Mouse (Mus musculus): ENCODE results near the gene Arhgap25. TPM values are rescaled to one million over a fixed set of nuclear protein-coding genes. Genes with fewer than 3 reads are reported as not detected.
"Not testable (repeated sequence)": the region's sequence is repeated elsewhere in the genome, so short reads cannot be mapped to it uniquely, and the experiment has no call there.

The Arhgap25 gene
- polyA plus RNA-seq, 1 experiment from 2014 or later, result 3.4 TPM

DNA sequence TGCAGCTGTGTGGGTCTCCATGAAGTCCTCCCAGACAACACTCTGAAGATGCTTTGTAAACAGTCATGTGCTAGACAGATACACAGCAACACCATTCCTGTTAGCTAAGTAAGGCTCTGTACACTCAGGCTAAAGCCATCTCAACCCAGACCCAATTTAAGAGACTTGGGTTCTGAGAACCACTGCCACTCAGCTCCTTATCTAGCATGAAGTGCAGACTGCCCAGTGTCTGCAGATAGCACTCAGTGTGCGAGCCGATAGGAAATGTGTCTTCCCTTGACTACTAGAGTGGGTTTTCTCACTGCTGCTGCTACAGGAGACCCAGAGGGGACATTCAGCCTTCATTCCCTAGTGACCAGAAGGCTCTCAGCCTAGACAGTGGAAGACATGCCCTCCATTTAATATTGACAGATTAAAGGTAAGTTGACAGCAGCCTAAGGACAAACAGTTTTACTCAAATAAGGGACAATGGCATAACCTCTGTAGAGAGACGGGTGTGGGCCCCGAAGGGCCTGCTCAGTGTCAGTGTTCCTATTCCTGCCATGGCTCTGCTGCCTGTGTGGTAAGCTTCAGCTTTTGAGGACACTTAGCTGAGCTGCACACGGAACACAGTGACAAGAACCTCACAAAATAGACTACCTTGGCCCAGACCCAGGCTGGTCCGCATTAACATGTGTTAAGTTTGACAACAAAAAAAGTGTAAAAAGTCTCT lies 5.1 kb downstream of the Arhgap25 start:
- H3K4me1 ChIP-seq, result 0 out of 2 replicates have a peak, but pooled peaks cover 3% of the 10 kb centered on the region
- no peaks in the 10 kb centered on the region for H3K27me3 ChIP-seq (replicated peaks; ENCODE audit: low read depth, poor library complexity, severe bottlenecking)
- H3K9me3 ChIP-seq, result no peaks in the 10 kb centered on the region
- H3K36me3 ChIP-seq (replicated peaks), result no peaks in the 10 kb centered on the region
- no peak overlapping the region for H3K27ac ChIP-seq (replicated peaks)
- no peak overlapping the region for H3K4me3 ChIP-seq
- 88% methylated on average over 6 of the region's 6 CpGs for WGBS
- no peak for DNase-seq (ENCODE audit: low spot score)

GRCm38 (mm10) chr6:87527366-87527765 lies 5.7 kb downstream of the Arhgap25 start:
- Histone ChIP-seq H3K4me3 (no peak overlapping the region), H3K36me3 (replicated peaks) (no peaks in the 10 kb centered on the region), H3K27ac (replicated peaks) (no peak overlapping the region), H3K4me1 (0 out of 2 replicates have a peak, but pooled peaks cover 3% of the 10 kb centered on the region), H3K9me3 (no peaks in the 10 kb centered on the region), H3K27me3 (replicated peaks; ENCODE audit: low read depth, poor library complexity, severe bottlenecking) (no peaks in the 10 kb centered on the region)
- 89% methylated on average over 4 of the region's 4 CpGs for WGBS
- no peak for DNase-seq (ENCODE audit: low spot score)

DNA sequence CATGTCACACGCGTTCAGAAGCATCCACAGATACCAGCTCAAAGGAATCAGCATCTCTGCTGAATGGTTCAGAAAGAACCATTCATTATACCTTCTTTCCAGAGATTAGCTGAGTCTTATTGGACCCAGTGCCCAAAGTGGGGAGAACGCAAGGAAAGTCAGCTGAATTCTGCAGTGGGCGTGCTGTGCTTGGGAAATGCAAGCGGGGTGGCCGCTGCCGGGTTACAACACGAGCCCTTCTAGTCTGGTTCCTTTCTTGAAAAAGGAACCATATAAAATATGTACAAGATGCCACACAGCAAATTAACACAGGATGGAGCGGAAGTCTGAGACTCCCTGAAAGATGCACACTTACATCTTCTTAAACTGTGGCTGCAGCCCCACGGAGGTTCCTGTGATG lies 7.9 kb downstream of the Arhgap25 start:
- Histone ChIP-seq H3K27ac (replicated peaks) (no peak overlapping the region), H3K4me3 (no peak overlapping the region), H3K27me3 (replicated peaks; ENCODE audit: low read depth, poor library complexity, severe bottlenecking) (no peaks in the 10 kb centered on the region), H3K4me1 (0 out of 2 replicates have a peak, but pooled peaks cover 3% of the 10 kb centered on the region), H3K36me3 (replicated peaks) (no peaks in the 10 kb centered on the region), H3K9me3 (no peaks in the 10 kb centered on the region)
- DNase-seq (ENCODE audit: low spot score), result no peak
- 94% methylated on average over 10 of the region's 10 CpGs for WGBS

GRCm38 (mm10) chr6:87524281-87524680 lies 8.8 kb downstream of the Arhgap25 start:
- no peak for DNase-seq (ENCODE audit: low spot score)
- H3K4me1 ChIP-seq, result 0 out of 2 replicates have a peak, but pooled peaks cover 3% of the 10 kb centered on the region
- no peak overlapping the region for H3K27ac ChIP-seq (replicated peaks)
- no peaks in the 10 kb centered on the region for H3K9me3 ChIP-seq
- H3K36me3 ChIP-seq (replicated peaks), result no peaks in the 10 kb centered on the region
- H3K27me3 ChIP-seq (replicated peaks; ENCODE audit: low read depth, poor library complexity, severe bottlenecking), result no peaks in the 10 kb centered on the region
- no peak overlapping the region for H3K4me3 ChIP-seq
- WGBS, result 97% methylated on average over 4 of the region's 4 CpGs

GRCm38 (mm10) chr6:87523736-87524135 lies 9.3 kb downstream of the Arhgap25 start:
- Histone ChIP-seq H3K27me3 (replicated peaks; ENCODE audit: low read depth, poor library complexity, severe bottlenecking) (no peaks in the 10 kb centered on the region), H3K4me3 (no peak overlapping the region), H3K4me1 (0 out of 2 replicates have a peak, but pooled peaks cover 3% of the 10 kb centered on the region), H3K9me3 (no peaks in the 10 kb centered on the region), H3K27ac (replicated peaks) (no peak overlapping the region), H3K36me3 (replicated peaks) (no peaks in the 10 kb centered on the region)
- 73% methylated on average over 7 of the region's 7 CpGs for WGBS
- no peak for DNase-seq (ENCODE audit: low spot score)

GRCm38 (mm10) chr6:87523085-87523484 lies 10.0 kb downstream of the Arhgap25 start:
- Histone ChIP-seq H3K27me3 (replicated peaks; ENCODE audit: low read depth, poor library complexity, severe bottlenecking) (no peaks in the 10 kb centered on the region), H3K4me3 (no peak overlapping the region), H3K27ac (replicated peaks) (no peak overlapping the region), H3K36me3 (replicated peaks) (no peaks in the 10 kb centered on the region), H3K4me1 (0 out of 2 replicates have a peak, but pooled peaks cover 3% of the 10 kb centered on the region), H3K9me3 (no peaks in the 10 kb centered on the region)
- WGBS, result 82% methylated on average over 2 of the region's 2 CpGs
- DNase-seq (ENCODE audit: low spot score), result no peak

- Histone ChIP-seq H3K4me3 (no peak overlapping the region), H3K9me3 (no peaks in the 10 kb centered on the region), H3K27me3 (replicated peaks; ENCODE audit: low read depth, poor library complexity, severe bottlenecking) (no peaks in the 10 kb centered on the region), H3K27ac (replicated peaks) (no peak overlapping the region), H3K36me3 (replicated peaks) (no peaks in the 10 kb centered on the region), H3K4me1 (0 out of 2 replicates have a peak, but pooled peaks cover 3% of the 10 kb centered on the region)
- peak; percentile 27 for DNase-seq (ENCODE audit: low spot score)
- 26% methylated on average over 3 of the region's 3 CpGs for WGBS
These were observed 10.8 kb downstream of the Arhgap25 start for GRCm38 (mm10) chr6:87522236-87522635.

GRCm38 (mm10) chr6:87521705-87522104 lies 11.4 kb downstream of the Arhgap25 start:
- H3K27ac ChIP-seq (replicated peaks); H3K27me3 ChIP-seq (replicated peaks; ENCODE audit: low read depth, poor library complexity, severe bottlenecking); H3K4me3 ChIP-seq; H3K36me3 ChIP-seq (replicated peaks); H3K9me3 ChIP-seq; H3K4me1 ChIP-seq; DNase-seq (ENCODE audit: low spot score): not testable (repeated sequence)
- WGBS, result 79% methylated on average over 6 of the region's 6 CpGs

DNA sequence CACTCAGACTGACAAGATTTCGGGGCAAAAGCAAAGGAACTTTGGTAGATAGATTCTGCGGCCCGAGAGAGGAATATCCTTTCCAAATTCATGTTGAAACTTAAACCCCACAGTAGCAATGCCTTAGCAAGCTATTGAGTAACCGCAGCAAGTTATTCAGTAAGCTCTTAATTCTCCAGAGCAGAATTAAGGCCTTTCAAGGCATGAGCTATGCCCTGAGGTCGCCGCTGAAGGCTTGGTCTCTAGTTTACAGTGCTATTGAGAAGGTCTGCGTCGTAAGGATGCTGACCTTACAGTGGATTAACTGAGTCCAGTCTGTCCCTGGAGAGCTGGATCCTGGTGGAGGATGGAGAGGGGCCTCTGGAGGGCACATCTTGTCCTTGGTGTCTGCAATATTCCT lies 12.5 kb downstream of the Arhgap25 start:
- Histone ChIP-seq H3K4me3 (no peak overlapping the region), H3K9me3 (no peaks in the 10 kb centered on the region)

GRCm38 (mm10) chr6:87519809-87520208 lies 13.2 kb downstream of the Arhgap25 start:
- Histone ChIP-seq H3K36me3 (replicated peaks) (no peaks in the 10 kb centered on the region), H3K9me3 (no peaks in the 10 kb centered on the region), H3K4me3 (no peak overlapping the region), H3K4me1 (0 out of 2 replicates have a peak, but pooled peaks cover 3% of the 10 kb centered on the region), H3K27ac (replicated peaks) (no peak overlapping the region), H3K27me3 (replicated peaks; ENCODE audit: low read depth, poor library complexity, severe bottlenecking) (no peaks in the 10 kb centered on the region)
- WGBS, result 95% methylated on average over 11 of the region's 11 CpGs
- no peak for DNase-seq (ENCODE audit: low spot score)

More for the DNA sequence above, 12.5 kb downstream of the Arhgap25 start:
- Histone ChIP-seq H3K27me3 (replicated peaks; ENCODE audit: low read depth, poor library complexity, severe bottlenecking) (no peaks in the 10 kb centered on the region), H3K27ac (replicated peaks) (no peak overlapping the region), H3K36me3 (replicated peaks) (no peaks in the 10 kb centered on the region), H3K4me1 (0 out of 2 replicates have a peak, but pooled peaks cover 3% of the 10 kb centered on the region)
- no peak for DNase-seq (ENCODE audit: low spot score)
- 82% methylated on average over 8 of the region's 8 CpGs for WGBS

- Histone ChIP-seq H3K4me1 (no peaks in the 10 kb centered on the region), H3K27ac (replicated peaks) (no peak overlapping the region), H3K4me3 (no peak overlapping the region), H3K36me3 (replicated peaks) (no peaks in the 10 kb centered on the region), H3K9me3 (no peaks in the 10 kb centered on the region), H3K27me3 (replicated peaks; ENCODE audit: low read depth, poor library complexity, severe bottlenecking) (no peaks in the 10 kb centered on the region)
- WGBS, result 94% methylated on average over 10 of the region's 10 CpGs
- DNase-seq (ENCODE audit: low spot score), result no peak
These were observed 14.4 kb downstream of the Arhgap25 start for GRCm38 (mm10) chr6:87518622-87519021.

GRCm38 (mm10) chr6:87517753-87518409 lies 15.2 kb downstream of the Arhgap25 start:
- 91% methylated on average over 4 of the region's 4 CpGs for WGBS
- Histone ChIP-seq H3K27me3 (replicated peaks; ENCODE audit: low read depth, poor library complexity, severe bottlenecking) (no peaks in the 10 kb centered on the region), H3K36me3 (replicated peaks) (no peaks in the 10 kb centered on the region), H3K9me3 (no peaks in the 10 kb centered on the region), H3K4me3 (no peak overlapping the region), H3K27ac (replicated peaks) (no peak overlapping the region), H3K4me1 (no peaks in the 10 kb centered on the region)
- DNase-seq (ENCODE audit: low spot score), result no peak

- 84% methylated on average over 4 of the region's 4 CpGs for WGBS
- Histone ChIP-seq H3K4me1 (no peaks in the 10 kb centered on the region), H3K27me3 (replicated peaks; ENCODE audit: low read depth, poor library complexity, severe bottlenecking) (no peaks in the 10 kb centered on the region), H3K4me3 (no peak overlapping the region), H3K27ac (replicated peaks) (no peak overlapping the region), H3K36me3 (replicated peaks) (no peaks in the 10 kb centered on the region), H3K9me3 (no peaks in the 10 kb centered on the region)
- no peak for DNase-seq (ENCODE audit: low spot score)
These were observed 18.7 kb downstream of the Arhgap25 start for GRCm38 (mm10) chr6:87514321-87514720.
